Comparison of ENCODE assay signal across 13 mouse cellular contexts in genomic region chr12:33285354-33285753, GRCm38 (mm10).
DNase-seq lines count a peak whose midpoint lies in the region; ATAC-seq and TF ChIP-seq lines count a peak whose summit lies in the region.
"Had no signal": no experiment of that assay in that cellular context is flagged by ENCODE, and none has a peak within 500 bp of the region (broad histone marks: within the 10 kb centered on the region; RNA-seq: fewer than 3 reads in every experiment).

No protein-coding gene starts in this region.

- H3K4me2 ChIP-seq in forebrain, embryonic 16.5 days (ENCODE audit: low read length) = no peak overlapping the region
- H3K4me2 ChIP-seq: intestine, embryonic 15.5 days had no signal

- no peaks in the 10 kb centered on the region for H3K9me3 ChIP-seq in forebrain, embryonic 10.5 days
- H3K9me3 ChIP-seq in forebrain, embryonic 16.5 days (ENCODE audit: control insufficient read depth, low read length) = no peaks in the 10 kb centered on the region
- H3K9me3 ChIP-seq: intestine, embryonic 15.5 days had no signal

- DNase-seq in forebrain, embryonic 10.5 days (ENCODE audit: extremely low spot score, low spot score) = no peak
- peak; percentile 66 for DNase-seq in kidney, adult 2 months
- DNase-seq in kidney, adult 18-20 months = no peak
- peak; percentile 52 for DNase-seq in retina, postnatal 1 day
- DNase-seq in retina, embryonic 14.5 days (ENCODE audit: low spot score) = no peak
- peak; percentile 51 for DNase-seq in yolk sac, embryonic 10.5 days (ENCODE audit: low spot score)
- DNase-seq in layer of hippocampus, postnatal 36 days = no peak
- DNase-seq: B cell, adult 2 months; gastrocnemius, postnatal 10 days; right cerebral cortex, postnatal 4 days had no signal

- TF ChIP-seq POLR2A in kidney, adult 2 months (IDR thresholded peaks at IDR 0.05; ENCODE audit: low read depth, low read length) = no peak

- H3K4me3 ChIP-seq in forebrain, embryonic 10.5 days = no peak overlapping the region
- H3K4me3 ChIP-seq in forebrain, embryonic 16.5 days (replicated peaks; ENCODE audit: low read length) = no peak overlapping the region
- H3K4me3 ChIP-seq in kidney, adult 2 months (ENCODE audit: insufficient read depth, low read depth, low read length) = no peak overlapping the region
- H3K4me3 ChIP-seq: intestine, embryonic 15.5 days had no signal

- TF ChIP-seq CTCF in kidney, adult 2 months (conservative IDR thresholded peaks at IDR 0.05; ENCODE audit: insufficient read depth, insufficient read length, low read depth, low read length) = no peak

- 25% methylated on average over 4 of the region's 4 CpGs for WGBS in forebrain, embryonic 10.5 days
- 30% methylated on average over 4 of the region's 4 CpGs for WGBS in forebrain, embryonic 16.5 days
- 42% methylated on average over 4 of the region's 4 CpGs for WGBS in kidney, adult 2 months

- ATAC-seq in forebrain, embryonic 16.5 days = no peak

- H3K9ac ChIP-seq in forebrain, embryonic 16.5 days (replicated peaks; ENCODE audit: low read depth, low read length) = no peak overlapping the region
- H3K9ac ChIP-seq: intestine, embryonic 15.5 days had no signal

- H3K36me3 ChIP-seq in forebrain, embryonic 10.5 days (replicated peaks) = no peaks in the 10 kb centered on the region
- H3K36me3 ChIP-seq in forebrain, embryonic 16.5 days (ENCODE audit: control insufficient read depth, insufficient read depth) = no peaks in the 10 kb centered on the region
- H3K36me3 ChIP-seq in kidney, adult 2 months (ENCODE audit: control insufficient read depth, insufficient read depth, low read length) = no peaks in the 10 kb centered on the region
- H3K36me3 ChIP-seq: intestine, embryonic 15.5 days had no signal

- H3K27ac ChIP-seq in forebrain, embryonic 10.5 days = peak overlapping the region; percentile 58; the same call in 1 of the 2 replicates
- no peak overlapping the region for H3K27ac ChIP-seq in forebrain, embryonic 16.5 days (ENCODE audit: low read length)
- H3K27ac ChIP-seq in kidney, adult 2 months (ENCODE audit: insufficient read depth, low read depth, low read length) = peak overlapping the region; percentile 76
- H3K27ac ChIP-seq: intestine, embryonic 15.5 days; macrophage had no signal

- H3K27me3 ChIP-seq in forebrain, embryonic 10.5 days (ENCODE audit: poor library complexity, severe bottlenecking) = no peaks in the 10 kb centered on the region
- no peaks in the 10 kb centered on the region for H3K27me3 ChIP-seq in forebrain, embryonic 16.5 days (replicated peaks; ENCODE audit: control insufficient read depth, insufficient read depth, low read length)
- H3K27me3 ChIP-seq in kidney, adult 2 months (replicated peaks; ENCODE audit: control insufficient read depth, insufficient read depth, low read length) = no peaks in the 10 kb centered on the region
- H3K27me3 ChIP-seq: intestine, embryonic 15.5 days had no signal

- peaks cover 50% of the 10 kb centered on the region for H3K4me1 ChIP-seq in forebrain, embryonic 10.5 days
- peaks cover 14% of the 10 kb centered on the region for H3K4me1 ChIP-seq in forebrain, embryonic 16.5 days (replicated peaks; ENCODE audit: control insufficient read depth, insufficient read depth, low read length)
- peaks cover 33% of the 10 kb centered on the region for H3K4me1 ChIP-seq in kidney, adult 2 months (ENCODE audit: control insufficient read depth, insufficient read depth, low read length)

Comparison
In these comparisons a context has a peak if more than half of its experiments do, and no peak if none do; other contexts are left out.
1. DNase-seq: peak in kidney, adult 2 months (single experiment), retina, postnatal 1 day (single experiment) and yolk sac, embryonic 10.5 days (single experiment); none in forebrain, embryonic 10.5 days (single experiment), kidney, adult 18-20 months (single experiment), retina, embryonic 14.5 days (single experiment) and layer of hippocampus, postnatal 36 days (0 of 2).